Mouse (Mus musculus) neural tube, embryonic 13.5 days (tissue): ENCODE measurements around the gene Lyrm2. TPM values are rescaled to one million over a fixed set of nuclear protein-coding genes. Genes with fewer than 3 reads are reported as not detected.

Experiments used
- ATAC-seq: fragments of 200-750 bp; cut with Nextera tagmentation; 2 replicates; pipeline ENCODE4 v1.8.0; 2017; ENCODE audit warnings: low read depth, mild to moderate bottlenecking, moderate TSS enrichment, moderate library complexity
- H3K27ac ChIP-seq: fragments of 300-500 bp; sonication (generic); replicated peaks from 2 replicates; pipeline ENCODE4 v1.5.1; 2015; ENCODE audit warnings: moderate library complexity, mild to moderate bottlenecking, inconsistent platforms
- H3K27me3 ChIP-seq: fragments of 300-500 bp; sonication (generic); 2 replicates; pipeline ENCODE4 v1.6.1; 2015; ENCODE audit warnings: mild to moderate bottlenecking, inconsistent platforms
- H3K36me3 ChIP-seq: fragments of 300-500 bp; sonication (generic); 2 replicates; pipeline ENCODE4 v1.6.1; 2015; ENCODE audit warnings: mild to moderate bottlenecking, inconsistent platforms
- H3K4me1 ChIP-seq: fragments of 300-500 bp; sonication (generic); replicated peaks from 2 replicates; pipeline ENCODE4 v1.6.1; 2015; ENCODE audit warnings: inconsistent platforms
- H3K4me2 ChIP-seq: fragments of 300-500 bp; sonication (generic); 2 replicates; pipeline ENCODE4 v1.6.1; 2015; ENCODE audit warnings: inconsistent platforms, mild to moderate bottlenecking, moderate library complexity
- H3K4me3 ChIP-seq: fragments of 300-500 bp; sonication (generic); 2 replicates; pipeline ENCODE4 v1.5.1; 2015; ENCODE audit warnings: mild to moderate bottlenecking, inconsistent platforms
- H3K9ac ChIP-seq: fragments of 300-500 bp; sonication (generic); 2 replicates; pipeline ENCODE4 v1.6.1; 2015; ENCODE audit warnings: moderate library complexity, mild to moderate bottlenecking, inconsistent platforms
- H3K9me3 ChIP-seq: fragments of 300-500 bp; sonication (generic); 2 replicates; pipeline ENCODE4 v1.6.1; 2016; ENCODE audit warnings: inconsistent platforms
- WGBS: fragments of 180-500 bp; shearing (Covaris S2); methylation state at CpG from one replicate; pipeline ENCODE4 v1.1.7; 2015; 5-methylcytosine and 5-hydroxymethylcytosine counted together
- polyA plus RNA-seq: library from polyadenylated mRNA; unstranded; fragments of >200 nt; fragmentation: Nextera tagmentation; extraction: Ambion mirVana; gene quantifications from 2 replicates; pipeline ENCODE4 v1.2.1, GENCODE M21; 2015

Lyrm2 gene
- polyA plus RNA-seq, 1 experiment from 2014 or later: 159 TPM

GRCm38 (mm10) chr4:32824254-32824653 lies 24.2 kb downstream of the Lyrm2 start:
- WGBS: 62% methylated on average over 8 of the region's 8 CpGs
- no peaks in the 10 kb centered on the region for H3K9me3 ChIP-seq
- no peak overlapping the region for H3K4me3 ChIP-seq
- H3K9ac ChIP-seq: no peak overlapping the region
- H3K27me3 ChIP-seq: no peaks in the 10 kb centered on the region
- H3K4me1 ChIP-seq: peaks cover 16% of the 10 kb centered on the region
- no peak overlapping the region for H3K27ac ChIP-seq
- H3K4me2 ChIP-seq: no peak overlapping the region
- peaks cover 5% of the 10 kb centered on the region; the same call in 1 of the 2 replicates for H3K36me3 ChIP-seq
- ATAC-seq: no peak

GRCm38 (mm10) chr4:32826925-32827324 lies 26.9 kb downstream of the Lyrm2 start:
- 54% methylated on average over 7 of the region's 7 CpGs for WGBS
- H3K27ac ChIP-seq: no peak overlapping the region

GRCm38 (mm10) chr4:32828385-32829077 lies 28.5 kb downstream of the Lyrm2 start:
- H3K27ac ChIP-seq: no peak overlapping the region
- 89% methylated on average over 10 of the region's 10 CpGs for WGBS

More at GRCm38 (mm10) chr4:32826925-32827324, 26.9 kb downstream of the Lyrm2 start:
- Histone ChIP-seq H3K27me3 (no peaks in the 10 kb centered on the region), H3K9ac (no peak overlapping the region; the same call in 1 of the 2 replicates), H3K9me3 (no peaks in the 10 kb centered on the region), H3K4me2 (no peak overlapping the region), H3K4me3 (no peak overlapping the region), H3K4me1 (peaks cover 17% of the 10 kb centered on the region), H3K36me3 (no peaks in the 10 kb centered on the region)
- no peak for ATAC-seq

GRCm38 (mm10) chr4:32829316-32829715 lies 29.3 kb downstream of the Lyrm2 start:
- Histone ChIP-seq H3K9me3 (no peaks in the 10 kb centered on the region), H3K4me3 (no peak overlapping the region), H3K9ac (no peak overlapping the region), H3K4me2 (no peak overlapping the region), H3K27me3 (no peaks in the 10 kb centered on the region), H3K4me1 (peaks cover 20% of the 10 kb centered on the region), H3K36me3 (no peaks in the 10 kb centered on the region), H3K27ac (no peak overlapping the region)
- ATAC-seq: no peak
- 71% methylated on average over 10 of the region's 10 CpGs for WGBS

More at GRCm38 (mm10) chr4:32828385-32829077, 28.5 kb downstream of the Lyrm2 start:
- ATAC-seq: no peak
- H3K4me1 ChIP-seq: peaks cover 17% of the 10 kb centered on the region
- no peak overlapping the region for H3K4me2 ChIP-seq
- H3K9me3 ChIP-seq: no peaks in the 10 kb centered on the region
- no peaks in the 10 kb centered on the region for H3K36me3 ChIP-seq
- H3K27me3 ChIP-seq: no peaks in the 10 kb centered on the region
- no peak overlapping the region for H3K4me3 ChIP-seq
- H3K9ac ChIP-seq: no peak overlapping the region

- H3K27ac ChIP-seq: no peak overlapping the region
- H3K27me3 ChIP-seq: no peaks in the 10 kb centered on the region
- H3K4me1 ChIP-seq: peaks cover 20% of the 10 kb centered on the region
- H3K4me3 ChIP-seq: peak overlapping the region; percentile 36
- H3K36me3 ChIP-seq: no peaks in the 10 kb centered on the region
- ATAC-seq: no peak
- H3K9ac ChIP-seq: peak overlapping the region; percentile 45; the same call in 1 of the 2 replicates
- WGBS: 50% methylated on average over 17 of the region's 17 CpGs
- peak overlapping the region; percentile 55 for H3K4me2 ChIP-seq
- no peaks in the 10 kb centered on the region for H3K9me3 ChIP-seq
Observed at GRCm38 (mm10) chr4:32833494-32834282, 33.6 kb downstream of the Lyrm2 start.

- H3K9ac ChIP-seq: no peak overlapping the region
- ATAC-seq: no peak
- no peak overlapping the region for H3K27ac ChIP-seq
- H3K4me1 ChIP-seq: peaks cover 18% of the 10 kb centered on the region
- H3K4me3 ChIP-seq: no peak overlapping the region
- H3K27me3 ChIP-seq: no peaks in the 10 kb centered on the region
- no peaks in the 10 kb centered on the region for H3K36me3 ChIP-seq
- peak overlapping the region; percentile 55; the same call in 1 of the 2 replicates for H3K4me2 ChIP-seq
- H3K9me3 ChIP-seq: no peaks in the 10 kb centered on the region
- WGBS: 81% methylated on average over 3 of the region's 3 CpGs
Observed at GRCm38 (mm10) chr4:32834541-32834940, 34.5 kb downstream of the Lyrm2 start.

- peaks cover 18% of the 10 kb centered on the region for H3K4me1 ChIP-seq
- H3K9me3 ChIP-seq: no peaks in the 10 kb centered on the region
- no peaks in the 10 kb centered on the region for H3K36me3 ChIP-seq
- no peak overlapping the region for H3K9ac ChIP-seq
- H3K27ac ChIP-seq: no peak overlapping the region
- no peak overlapping the region for H3K4me3 ChIP-seq
- 91% methylated on average over 9 of the region's 9 CpGs for WGBS
- ATAC-seq: no peak
- no peak overlapping the region for H3K4me2 ChIP-seq
- H3K27me3 ChIP-seq: no peaks in the 10 kb centered on the region
Observed at GRCm38 (mm10) chr4:32836071-32836470, 36.0 kb downstream of the Lyrm2 start.

- ATAC-seq: peak; percentile 44; the same call in 1 of the 2 replicates
Observed at GRCm38 (mm10) chr4:32838401-32838800, 38.3 kb downstream of the Lyrm2 start.

More at GRCm38 (mm10) chr4:32838401-32838800, 38.3 kb downstream of the Lyrm2 start:
- Histone ChIP-seq H3K4me1 (peaks cover 18% of the 10 kb centered on the region), H3K9ac (no peak overlapping the region), H3K4me3 (no peak overlapping the region), H3K27ac (no peak overlapping the region), H3K4me2 (no peak overlapping the region), H3K9me3 (no peaks in the 10 kb centered on the region), H3K27me3 (no peaks in the 10 kb centered on the region), H3K36me3 (no peaks in the 10 kb centered on the region)
- WGBS: 49% methylated on average over 3 of the region's 3 CpGs

Other genes starting within 250 kb of the Lyrm2 start
- not detected in 2 replicates for gene Gja10, start 197.5 kb upstream of the Lyrm2 start, polyA plus RNA-seq
- gene Casp8ap2, start 184.8 kb upstream of the Lyrm2 start, polyA plus RNA-seq: 39.7 and 58.5 TPM in 2 replicates
- gene Mdn1, start 143.1 kb upstream of the Lyrm2 start, polyA plus RNA-seq: 9.8 and 12.8 TPM in 2 replicates
- gene Ankrd6, start 150.6 kb downstream of the Lyrm2 start, polyA plus RNA-seq: 20.1 and 20.5 TPM in 2 replicates
- 41.3 and 44.3 TPM in 2 replicates for gene Rragd, start 182.8 kb downstream of the Lyrm2 start, polyA plus RNA-seq
- 63.9 and 70.0 TPM in 2 replicates for gene Ube2j1, start 231.2 kb downstream of the Lyrm2 start, polyA plus RNA-seq